Mouse (Mus musculus) liver, embryonic 14.5 days (tissue): Measurements from ENCODE around the gene Amfr.

Experiments used
- CTCF ChIP-seq: IDR thresholded peaks from 2 replicates; pipeline ENCODE4 v1.5.1; 2016; ENCODE audit warnings: antibody characterized with exemption, low read depth, control low read depth
- EP300 ChIP-seq: IDR thresholded peaks from 2 replicates; pipeline ENCODE4 v1.6.1; 2016; ENCODE audit warnings: antibody characterized with exemption, low read depth

DNA sequence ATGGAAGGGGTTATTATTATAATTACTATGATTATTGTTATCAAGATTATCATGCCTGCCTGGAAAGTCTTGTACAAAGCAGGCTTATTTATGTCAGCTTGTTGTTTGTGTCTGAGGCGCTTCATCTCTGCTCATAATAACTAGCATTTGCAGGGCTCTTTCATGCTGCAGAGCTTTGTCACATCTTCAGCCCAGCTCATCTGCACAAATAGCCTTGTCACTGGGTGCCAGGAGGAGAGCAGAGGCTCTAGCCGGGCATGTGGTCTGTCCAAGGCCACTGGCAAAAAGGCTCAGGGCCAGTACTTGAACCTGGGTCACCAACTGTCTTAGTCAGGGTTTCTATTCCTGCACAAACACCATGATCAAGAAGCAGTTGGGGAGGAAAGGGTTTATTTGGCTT, 79.4 kb downstream of the Amfr start:
- TF ChIP-seq CTCF (no peak), EP300 (no peak)
